Mouse (Mus musculus): ENCODE data around the gene Nme3. TPM values are rescaled to one million over a fixed set of nuclear protein-coding genes. Genes with fewer than 3 reads are reported as not detected.
A peak's percentile ranks its signal among the peaks of the same experiment; 100 is the strongest.

Gene Nme3
- 77.5 and 79.8 TPM in 2 replicates for polyA plus RNA-seq (2015; fragmentation: Nextera tagmentation; extraction: Ambion mirVana)

DNA sequence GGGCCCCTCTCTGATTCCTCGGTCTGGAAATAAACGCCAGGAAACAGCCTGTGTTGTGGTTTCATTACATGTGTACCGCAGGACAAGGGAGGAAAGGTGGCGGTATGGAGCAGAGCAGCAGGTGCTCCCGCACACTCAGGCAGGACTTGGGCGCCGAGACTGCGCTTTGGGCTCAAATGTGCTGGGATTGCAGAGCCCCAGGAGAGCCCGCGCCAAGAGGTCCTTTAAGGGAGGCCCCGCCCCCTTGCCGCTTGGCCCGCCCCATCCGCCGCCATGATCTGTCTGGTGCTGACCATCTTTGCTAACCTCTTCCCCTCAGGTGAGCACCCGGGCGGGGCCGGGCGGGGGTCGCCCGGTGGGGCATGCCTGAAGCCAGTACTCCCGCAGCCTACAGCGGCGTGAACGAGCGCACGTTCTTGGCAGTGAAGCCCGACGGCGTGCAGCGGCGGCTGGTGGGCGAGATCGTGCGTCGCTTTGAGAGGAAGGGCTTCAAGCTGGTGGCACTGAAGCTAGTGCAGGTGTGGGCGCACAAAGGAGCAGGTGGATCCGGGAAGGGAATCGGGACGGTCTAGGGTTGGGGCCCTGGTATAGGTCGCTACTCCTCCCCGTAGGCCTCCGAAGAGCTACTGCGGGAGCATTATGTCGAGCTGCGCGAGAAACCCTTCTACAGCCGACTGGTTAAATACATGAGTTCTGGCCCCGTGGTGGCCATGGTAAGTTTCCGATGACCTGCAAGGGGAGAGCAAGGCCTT is at the start of gene Nme3:
TSS of gene Nme3 (plus strand) at position 260 of the 752 bp plus-strand sequence.
- Histone ChIP-seq H3K4me1 (peaks cover 27% of the 10 kb centered on the region), H3K27me3 (replicated peaks) (no peaks in the 10 kb centered on the region), H3K27ac (peak within 1 kb of the TSS; percentile 85), H3K4me2 (peak within 1 kb of the TSS; percentile 86), H3K9me3 (no peaks in the 10 kb centered on the region), H3K4me3 (replicated peaks) (peak within 1 kb of the TSS; percentile 84), H3K9ac (peak within 1 kb of the TSS; percentile 75), H3K36me3 (peaks cover 53% of the 10 kb centered on the region)
- WGBS, result 1% methylated on average over 49 of the region's 50 CpGs
- ATAC-seq (ENCODE audit: insufficient read depth, low FRiP score, low read depth), result peak; percentile 72

DNA sequence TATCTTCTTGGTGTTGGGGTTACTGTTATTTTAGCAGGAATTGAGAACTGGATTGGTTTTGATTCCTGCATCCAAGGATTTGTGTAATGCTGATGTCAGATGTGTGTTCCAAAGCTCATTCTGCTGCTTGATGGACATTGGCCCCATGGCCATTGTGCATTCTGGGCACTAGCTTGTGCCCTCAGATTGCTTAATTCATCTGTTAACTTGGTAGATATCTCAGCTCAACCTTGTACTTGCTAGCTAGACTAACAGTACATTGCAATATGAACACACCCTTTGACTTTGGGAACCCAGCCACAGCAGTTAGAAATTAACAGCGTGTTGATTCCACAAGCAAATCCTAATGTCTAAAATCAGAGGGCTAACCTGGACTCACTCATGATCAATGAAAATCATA is 48.9 kb upstream of the Nme3 start:
- Histone ChIP-seq H3K9me3 (no peaks in the 10 kb centered on the region), H3K9ac (no peak overlapping the region), H3K36me3 (no peaks in the 10 kb centered on the region), H3K27ac (no peak overlapping the region), H3K4me1 (peaks cover 10% of the 10 kb centered on the region), H3K4me3 (replicated peaks) (no peak overlapping the region), H3K4me2 (no peak overlapping the region), H3K27me3 (replicated peaks) (no peaks in the 10 kb centered on the region)
- 89% methylated on average over 1 of the region's 1 CpGs for WGBS
- ATAC-seq (ENCODE audit: insufficient read depth, low FRiP score, low read depth), result no peak

- peak overlapping the region; percentile 55; the same call in 1 of the 2 replicates for H3K27ac ChIP-seq
- peaks cover 10% of the 10 kb centered on the region for H3K4me1 ChIP-seq
- H3K27me3 ChIP-seq (replicated peaks), result no peaks in the 10 kb centered on the region
- ATAC-seq (ENCODE audit: insufficient read depth, low FRiP score, low read depth), result no peak
- no peaks in the 10 kb centered on the region for H3K36me3 ChIP-seq
- no peak overlapping the region for H3K9ac ChIP-seq
- no peaks in the 10 kb centered on the region for H3K9me3 ChIP-seq
- H3K4me3 ChIP-seq (replicated peaks), result peak overlapping the region; percentile 22
- peak overlapping the region; percentile 96 for H3K4me2 ChIP-seq
These were observed 47.7 kb upstream of the Nme3 start for GRCm38 (mm10) chr17:24848600-24849031.

GRCm38 (mm10) chr17:24849733-24850064 is 46.6 kb upstream of the Nme3 start:
- Histone ChIP-seq H3K9me3 (no peaks in the 10 kb centered on the region), H3K4me3 (replicated peaks) (peak overlapping the region; percentile 95), H3K4me1 (peaks cover 10% of the 10 kb centered on the region), H3K27ac (peak overlapping the region; percentile 98), H3K4me2 (peak overlapping the region; percentile 96), H3K9ac (peak overlapping the region; percentile 34), H3K27me3 (replicated peaks) (no peaks in the 10 kb centered on the region), H3K36me3 (no peaks in the 10 kb centered on the region)
- ATAC-seq (ENCODE audit: insufficient read depth, low FRiP score, low read depth), result peak; percentile 42
- under 1% methylated on average over 21 of the region's 21 CpGs for WGBS

DNA sequence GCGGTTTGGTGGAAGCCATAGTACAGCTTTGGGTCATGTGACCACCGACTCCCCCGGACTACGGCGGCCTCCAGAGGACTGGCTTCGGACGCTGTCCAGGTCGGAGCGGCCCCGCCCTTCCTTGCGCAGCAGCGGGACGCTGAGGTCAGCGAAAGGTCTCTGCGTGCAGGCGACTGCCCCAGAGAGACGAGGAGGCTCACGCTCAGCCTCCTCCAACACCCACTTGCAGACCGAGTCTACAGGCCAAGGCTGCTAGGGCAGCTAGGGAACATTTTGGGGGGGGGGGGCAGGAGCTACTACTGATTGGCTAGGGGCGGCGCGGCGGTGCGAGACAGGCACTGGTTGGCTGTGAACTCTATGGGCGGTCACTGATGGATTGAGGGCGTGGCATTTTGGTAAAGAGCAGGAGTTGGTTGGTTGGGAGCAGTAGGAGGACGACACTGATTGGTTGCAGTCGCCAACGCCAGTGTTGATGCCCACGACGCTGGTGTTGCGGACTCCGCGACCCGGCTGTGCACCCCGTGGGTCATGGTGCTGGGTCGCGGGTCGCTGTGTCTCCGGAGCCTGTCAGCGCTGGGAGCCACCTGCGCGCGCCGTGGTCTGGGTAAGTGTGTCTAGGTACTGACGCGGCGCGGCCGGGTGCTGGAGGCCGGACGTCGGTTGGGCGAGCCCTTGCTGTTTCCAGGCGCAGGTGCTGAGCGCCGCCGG is 46.1 kb upstream of the Nme3 start, which contains the start of gene Fahd1:
TSS of gene Fahd1 (minus strand) at position 300 of the 708 bp plus-strand sequence.
- Histone ChIP-seq H3K27ac (peak within 1 kb of the TSS; percentile 98), H3K27me3 (replicated peaks) (no peaks in the 10 kb centered on the region), H3K4me2 (peak within 1 kb of the TSS; percentile 96), H3K9me3 (no peaks in the 10 kb centered on the region), H3K4me1 (peaks cover 10% of the 10 kb centered on the region), H3K4me3 (replicated peaks) (peak within 1 kb of the TSS; percentile 95), H3K9ac (peak within 1 kb of the TSS; percentile 54), H3K36me3 (no peaks in the 10 kb centered on the region)
- peak; percentile 98 for ATAC-seq (ENCODE audit: insufficient read depth, low FRiP score, low read depth)
- WGBS, result under 1% methylated on average over 58 of the region's 58 CpGs

DNA sequence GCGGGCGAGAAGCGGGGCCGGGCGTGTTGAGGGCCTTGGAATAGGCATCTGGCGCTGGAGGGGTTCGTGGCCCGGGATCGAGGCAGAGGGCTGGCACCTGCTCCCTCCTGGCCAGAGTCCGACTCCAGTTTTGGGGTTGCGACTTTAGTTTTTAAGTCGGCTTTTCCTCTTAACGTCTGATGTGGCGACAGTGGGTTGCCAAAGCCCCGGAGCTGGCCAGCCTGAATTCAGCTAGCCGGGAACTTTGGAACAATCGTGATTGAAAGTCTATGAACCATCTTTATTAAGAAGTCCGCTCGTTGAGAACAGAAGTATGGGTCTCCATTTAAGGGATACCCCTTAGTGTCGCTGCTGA is 45.5 kb upstream of the Nme3 start:
- H3K27me3 ChIP-seq (replicated peaks), result no peaks in the 10 kb centered on the region
- no peaks in the 10 kb centered on the region for H3K36me3 ChIP-seq
- H3K4me1 ChIP-seq, result peaks cover 10% of the 10 kb centered on the region
- H3K9me3 ChIP-seq, result no peaks in the 10 kb centered on the region
- ATAC-seq (ENCODE audit: insufficient read depth, low FRiP score, low read depth), result no peak
- H3K4me2 ChIP-seq, result peak overlapping the region; percentile 96
- peak overlapping the region; percentile 54 for H3K9ac ChIP-seq
- WGBS, result 2% methylated on average over 20 of the region's 20 CpGs
- H3K4me3 ChIP-seq (replicated peaks), result peak overlapping the region; percentile 95
- H3K27ac ChIP-seq, result peak overlapping the region; percentile 57; the same call in 1 of the 2 replicates

GRCm38 (mm10) chr17:24851381-24852125 is 44.7 kb upstream of the Nme3 start:
- Histone ChIP-seq H3K27ac (no peak overlapping the region), H3K9me3 (no peaks in the 10 kb centered on the region), H3K4me3 (replicated peaks) (peak overlapping the region; percentile 95), H3K4me1 (peaks cover 10% of the 10 kb centered on the region), H3K4me2 (peak overlapping the region; percentile 96), H3K36me3 (no peaks in the 10 kb centered on the region), H3K27me3 (replicated peaks) (no peaks in the 10 kb centered on the region), H3K9ac (no peak overlapping the region)
- WGBS, result 75% methylated on average over 10 of the region's 10 CpGs
- ATAC-seq (ENCODE audit: insufficient read depth, low FRiP score, low read depth), result no peak

GRCm38 (mm10) chr17:24855838-24856464 is 40.3 kb upstream of the Nme3 start:
- Histone ChIP-seq H3K36me3 (0 out of 2 replicates have a peak, but pooled peaks cover 3% of the 10 kb centered on the region), H3K27ac (no peak overlapping the region), H3K9ac (no peak overlapping the region), H3K4me1 (peaks cover 3% of the 10 kb centered on the region; the same call in 1 of the 2 replicates), H3K4me3 (replicated peaks) (no peak overlapping the region), H3K4me2 (no peak overlapping the region), H3K9me3 (no peaks in the 10 kb centered on the region), H3K27me3 (replicated peaks) (no peaks in the 10 kb centered on the region)
- no peak for ATAC-seq (ENCODE audit: insufficient read depth, low FRiP score, low read depth)
- WGBS, result 78% methylated on average over 3 of the region's 3 CpGs

- 89% methylated on average over 13 of the region's 13 CpGs for WGBS
- no peaks in the 10 kb centered on the region for H3K27me3 ChIP-seq (replicated peaks)
- H3K4me2 ChIP-seq, result no peak overlapping the region
- 0 out of 2 replicates have a peak, but pooled peaks cover 3% of the 10 kb centered on the region for H3K36me3 ChIP-seq
- no peak overlapping the region for H3K27ac ChIP-seq
- H3K4me1 ChIP-seq, result no peaks in the 10 kb centered on the region
- no peak overlapping the region for H3K4me3 ChIP-seq (replicated peaks)
- no peaks in the 10 kb centered on the region for H3K9me3 ChIP-seq
- ATAC-seq (ENCODE audit: insufficient read depth, low FRiP score, low read depth), result no peak
- no peak overlapping the region for H3K9ac ChIP-seq
These were observed 39.7 kb upstream of the Nme3 start for GRCm38 (mm10) chr17:24856589-24856988.

DNA sequence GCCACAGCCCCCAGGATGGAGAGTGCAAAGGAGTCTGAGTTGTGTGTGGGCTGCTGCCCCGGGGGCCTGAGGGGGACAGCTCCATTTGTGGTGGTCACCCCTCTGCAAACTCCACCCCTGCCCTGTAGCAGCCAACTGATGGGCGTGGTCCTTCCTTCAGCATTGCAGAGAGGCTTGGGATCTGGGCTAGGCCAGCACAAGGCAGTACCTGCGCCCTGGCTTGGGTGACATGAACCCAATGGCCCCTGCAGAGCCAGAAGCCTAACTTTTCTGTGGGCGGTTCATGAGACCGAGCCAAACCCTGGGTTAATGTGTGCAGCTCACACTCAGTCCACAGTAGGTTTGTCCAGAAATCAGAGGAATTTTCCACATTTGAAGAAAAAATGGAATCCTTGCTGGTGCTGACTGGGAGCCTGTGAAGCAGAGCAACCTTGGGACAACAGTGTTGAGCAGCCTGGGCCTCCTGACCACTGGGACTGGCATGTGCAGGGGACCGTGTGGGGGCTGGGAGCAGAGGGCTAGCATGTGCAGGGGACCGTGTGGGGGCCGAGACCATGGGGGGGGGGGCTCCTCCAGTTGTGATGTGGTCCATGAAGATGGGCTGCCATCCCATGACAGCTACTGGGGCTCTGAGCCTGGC is 38.3 kb upstream of the Nme3 start:
- Histone ChIP-seq H3K9ac (no peak overlapping the region), H3K27ac (no peak overlapping the region), H3K9me3 (no peaks in the 10 kb centered on the region), H3K27me3 (replicated peaks) (no peaks in the 10 kb centered on the region), H3K4me1 (no peaks in the 10 kb centered on the region), H3K4me3 (replicated peaks) (no peak overlapping the region), H3K4me2 (no peak overlapping the region), H3K36me3 (0 out of 2 replicates have a peak, but pooled peaks cover 3% of the 10 kb centered on the region)
- 81% methylated on average over 8 of the region's 8 CpGs for WGBS
- ATAC-seq (ENCODE audit: insufficient read depth, low FRiP score, low read depth), result no peak

DNA sequence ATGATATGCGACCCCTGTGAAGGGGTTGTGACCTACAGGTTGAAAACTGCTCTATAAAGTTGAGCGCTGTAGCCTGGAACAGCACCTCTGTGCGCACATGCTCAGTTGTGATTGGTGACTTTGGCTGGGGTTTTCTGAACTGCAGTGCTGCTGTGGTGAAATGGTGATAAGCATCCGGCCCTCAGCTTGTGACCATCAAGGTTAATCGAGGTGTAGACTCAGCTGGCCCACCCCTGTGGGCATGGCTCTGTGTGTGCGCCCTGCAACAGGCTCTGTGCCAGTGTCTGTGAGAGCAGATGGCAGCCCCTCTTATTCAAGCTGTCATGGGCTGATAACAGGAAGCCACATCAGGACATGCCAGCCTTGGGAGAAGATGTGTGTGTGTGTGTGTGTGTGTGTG is 37.3 kb upstream of the Nme3 start:
- peak; percentile 90 for ATAC-seq (ENCODE audit: insufficient read depth, low FRiP score, low read depth)
- Histone ChIP-seq H3K36me3 (0 out of 2 replicates have a peak, but pooled peaks cover 3% of the 10 kb centered on the region), H3K4me2 (no peak overlapping the region), H3K27me3 (replicated peaks) (no peaks in the 10 kb centered on the region), H3K4me1 (no peaks in the 10 kb centered on the region), H3K9ac (no peak overlapping the region), H3K4me3 (replicated peaks) (no peak overlapping the region), H3K9me3 (no peaks in the 10 kb centered on the region), H3K27ac (no peak overlapping the region)
- WGBS, result 85% methylated on average over 6 of the region's 6 CpGs
